Mouse (Mus musculus) lung, adult 2 months (tissue): ENCODE measurements around the gene Oas2. TPM values are rescaled to one million over a fixed set of nuclear protein-coding genes. Genes with fewer than 3 reads are reported as not detected.

Source experiments
- DNase-seq: peaks from one replicate; pipeline ENCODE4 v3.0.0; 2022
- H3K4me1 ChIP-seq: fragments of 200-500 bp; 2 replicates; pipeline ENCODE4 v1.6.1; 2011; ENCODE audit warnings: low read length; ENCODE audit not compliant: control insufficient read depth, insufficient read depth
- H3K4me3 ChIP-seq: fragments of 200-500 bp; replicated peaks from 2 replicates; pipeline ENCODE3; 2011; ENCODE audit warnings: low read depth, mild to moderate bottlenecking, control low read depth, low read length; ENCODE audit errors: extremely low read depth
- CTCF ChIP-seq: fragments of 200-500 bp; IDR thresholded peaks from 2 replicates; pipeline ENCODE4 v1.5.1; 2011; ENCODE audit warnings: mild to moderate bottlenecking, low read length, control low read depth; ENCODE audit not compliant: insufficient read depth
- POLR2A ChIP-seq: fragments of 200-500 bp; IDR thresholded peaks from 2 replicates; pipeline ENCODE4 v1.6.1; 2011; ENCODE audit warnings: low read depth, mild to moderate bottlenecking, control low read depth, low read length, borderline replicate concordance; ENCODE audit errors: extremely low read depth
- WGBS: fragments of 180-500 bp; shearing (Covaris S2); methylation state at CpG from one replicate; pipeline ENCODE4 v1.1.7; 2018; 5-methylcytosine and 5-hydroxymethylcytosine counted together
- polyA plus RNA-seq: library from polyadenylated mRNA; depleted of rRNA; stranded (reverse); fragments of >200 nt; gene quantifications from 2 replicates; pipeline ENCODE4 v1.2.3, GENCODE M21; 2012

Gene Oas2
- polyA plus RNA-seq, 1 experiment = 4.5 TPM

- peak; percentile 40 for DNase-seq
- TF ChIP-seq CTCF = peak; percentile 59
- TF ChIP-seq POLR2A = no peak
- Histone ChIP-seq H3K4me1 (no peaks in the 10 kb centered on the region), H3K4me3 (no peak overlapping the region)
- WGBS = 4% methylated on average over 16 of the region's 16 CpGs
Observed at GRCm38 (mm10) chr5:120714314-120714713, 35.3 kb downstream of the Oas2 start.

GRCm38 (mm10) chr5:120712721-120713120, 36.9 kb downstream of the Oas2 start:
- TF ChIP-seq POLR2A (no peak), CTCF (no peak)
- no peaks in the 10 kb centered on the region for H3K4me1 ChIP-seq
- H3K4me3 ChIP-seq = no peak overlapping the region
- DNase-seq = no peak
- 76% methylated on average over 8 of the region's 8 CpGs for WGBS

GRCm38 (mm10) chr5:120711827-120712226, 37.8 kb downstream of the Oas2 start, which contains the start of gene Dtx1:
TSS of gene Dtx1 (minus strand) at chr5:120711927.
- Histone ChIP-seq H3K4me1 (no peaks in the 10 kb centered on the region), H3K4me3 (peak within 1 kb of the TSS; percentile 21)
- no peak for DNase-seq
- 38% methylated on average over 3 of the region's 3 CpGs for WGBS
- TF ChIP-seq POLR2A (no peak), CTCF (no peak)

GRCm38 (mm10) chr5:120711416-120711815, 38.2 kb downstream of the Oas2 start:
- H3K4me1 ChIP-seq = no peaks in the 10 kb centered on the region
- peak overlapping the region; percentile 21 for H3K4me3 ChIP-seq
- TF ChIP-seq POLR2A (no peak), CTCF (no peak)
- DNase-seq = no peak
- 1% methylated on average over 41 of the region's 43 CpGs for WGBS

GRCm38 (mm10) chr5:120710826-120711248, 38.8 kb downstream of the Oas2 start:
- no peak for DNase-seq
- H3K4me3 ChIP-seq = peak overlapping the region; percentile 21
- TF ChIP-seq POLR2A = no peak
- no peak for TF ChIP-seq CTCF
- 4% methylated on average over 34 of the region's 34 CpGs for WGBS
- no peaks in the 10 kb centered on the region for H3K4me1 ChIP-seq

- 3% methylated on average over 40 of the region's 40 CpGs for WGBS
- H3K4me1 ChIP-seq = no peaks in the 10 kb centered on the region
- no peak for DNase-seq
- H3K4me3 ChIP-seq = no peak overlapping the region
- TF ChIP-seq CTCF = no peak
- no peak for TF ChIP-seq POLR2A
Observed at GRCm38 (mm10) chr5:120710161-120710825, 39.4 kb downstream of the Oas2 start.

GRCm38 (mm10) chr5:120706976-120707375, 42.7 kb downstream of the Oas2 start:
- WGBS = 38% methylated on average over 13 of the region's 13 CpGs
- no peaks in the 10 kb centered on the region for H3K4me1 ChIP-seq
- H3K4me3 ChIP-seq = no peak overlapping the region
- DNase-seq = no peak
- TF ChIP-seq CTCF = no peak
- TF ChIP-seq POLR2A = no peak

- 7% methylated on average over 16 of the region's 16 CpGs for WGBS
- TF ChIP-seq POLR2A = no peak
- TF ChIP-seq CTCF = no peak
- no peak for DNase-seq
- H3K4me1 ChIP-seq = no peaks in the 10 kb centered on the region
- no peak overlapping the region for H3K4me3 ChIP-seq
Observed at GRCm38 (mm10) chr5:120706541-120706940, 43.1 kb downstream of the Oas2 start.

- WGBS = 51% methylated on average over 6 of the region's 6 CpGs
- no peaks in the 10 kb centered on the region for H3K4me1 ChIP-seq
- H3K4me3 ChIP-seq = no peak overlapping the region
- DNase-seq = no peak
- TF ChIP-seq POLR2A (no peak), CTCF (no peak)
Observed at GRCm38 (mm10) chr5:120704421-120704820, 45.2 kb downstream of the Oas2 start.

- no peak for DNase-seq
- 82% methylated on average over 3 of the region's 3 CpGs for WGBS
- TF ChIP-seq CTCF = no peak
- no peak for TF ChIP-seq POLR2A
- no peaks in the 10 kb centered on the region for H3K4me1 ChIP-seq
- H3K4me3 ChIP-seq = no peak overlapping the region
Observed at GRCm38 (mm10) chr5:120703660-120704059, 46.0 kb downstream of the Oas2 start.
